In the genomic region with DNA sequence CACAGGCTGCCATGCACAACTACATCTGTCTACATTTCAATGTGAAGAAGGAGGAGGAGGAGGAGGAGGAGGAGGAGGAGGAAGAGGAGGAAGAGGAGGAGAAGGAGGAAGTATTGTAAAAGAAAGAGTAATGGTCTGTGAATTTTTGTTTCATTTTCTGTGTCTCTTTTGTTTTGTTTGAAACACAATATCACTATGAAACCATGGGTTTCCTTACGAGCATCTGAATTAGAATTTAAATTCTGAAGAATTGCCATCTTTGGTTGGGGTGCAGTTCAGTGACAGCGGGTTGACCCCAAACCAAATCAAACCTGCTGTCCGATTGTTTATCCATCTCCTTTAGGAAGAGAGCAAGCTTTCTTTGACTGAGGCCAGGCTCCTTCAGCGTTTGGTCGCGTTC, we compare ENCODE assay signal across 9 mouse cellular contexts. TPM values are rescaled to one million over a fixed set of nuclear protein-coding genes. Genes with fewer than 3 reads are reported as not detected.
DNase-seq lines count a peak whose midpoint lies in the region; ATAC-seq and TF ChIP-seq lines count a peak whose summit lies in the region.
"Had no signal": no experiment of that assay in that cellular context is flagged by ENCODE, and none has a peak within 500 bp of the region (broad histone marks: within the 10 kb centered on the region; RNA-seq: fewer than 3 reads in every experiment).

No protein-coding gene starts in this region.

- no peak for ATAC-seq in forebrain, postnatal 0 days
- no peak for ATAC-seq in liver, embryonic 13.5 days (ENCODE audit: low read depth)
- ATAC-seq in granulocyte monocyte progenitor cell, adult 5-6 weeks (replicated peaks; ENCODE audit: poor library complexity, severe bottlenecking), result no peak

- H3K4me1 ChIP-seq in heart, embryonic 10.5 days, result peaks cover 39% of the 10 kb centered on the region
- peaks cover 7 to 22% of the 10 kb centered on the region in 2 experiments for H3K4me1 ChIP-seq in CH12.LX (ENCODE audit: control insufficient read depth in 1 of 2, insufficient read depth in 2 of 2)
- peaks cover 3% of the 10 kb centered on the region; the same call in 1 of the 2 replicates for H3K4me1 ChIP-seq in forebrain, postnatal 0 days (ENCODE audit: insufficient read depth)
- H3K4me1 ChIP-seq in liver, embryonic 13.5 days (replicated peaks), result no peaks in the 10 kb centered on the region

- no peaks in the 10 kb centered on the region for H3K27me3 ChIP-seq in heart, embryonic 10.5 days (ENCODE audit: insufficient read depth, poor library complexity, severe bottlenecking)
- H3K27me3 ChIP-seq in CH12.LX (replicated peaks), result peaks cover 35% of the 10 kb centered on the region
- no peaks in the 10 kb centered on the region for H3K27me3 ChIP-seq in forebrain, postnatal 0 days (ENCODE audit: insufficient read depth, low read length)
- peaks cover 85% of the 10 kb centered on the region for H3K27me3 ChIP-seq in liver, embryonic 13.5 days

- dilution Hi-C loops in CH12.LX (cut with MboI; ENCODE audit: extremely low pct_ligation_motif_present, extremely low pct_unique_long_range_greater_than_20kb, low sequenced_read_pairs), result no loop called here

- TF ChIP-seq RAD21 in CH12.LX (IDR thresholded peaks at IDR 0.05; ENCODE audit: low read depth, low read length), result no peak

- peak overlapping the region; percentile 87 for H3K9ac ChIP-seq in CH12.LX (ENCODE audit: insufficient read depth, low read depth)
- peak overlapping the region; percentile 49; the same call in 1 of the 2 replicates for H3K9ac ChIP-seq in forebrain, postnatal 0 days
- no peak overlapping the region for H3K9ac ChIP-seq in liver, embryonic 13.5 days

- intact Hi-C loops in heart, postnatal 25 days (cut with DNase I), result loop anchor here (2.0 to 5.0 kb wide), 2 partner anchors 41 to 202 kb away; a partner anchor contains a TSS

- peak overlapping the region; percentile 84 for H3K4me2 ChIP-seq in CH12.LX (ENCODE audit: insufficient read depth, low read depth, poor library complexity, severe bottlenecking)
- H3K4me2 ChIP-seq in forebrain, postnatal 0 days (ENCODE audit: low read depth), result peak overlapping the region; percentile 67
- peak overlapping the region; percentile 22 for H3K4me2 ChIP-seq in liver, embryonic 13.5 days

- no peak for DNase-seq in heart, embryonic 10.5 days (ENCODE audit: low spot score)
- DNase-seq in heart, postnatal 25 days (ENCODE audit: low spot score), result no peak
- DNase-seq in CH12.LX (ENCODE audit: extremely low read depth), result no peak
- no peak for DNase-seq in forebrain, postnatal 0 days
- no peak for DNase-seq in liver, embryonic 13.5 days
- DNase-seq in thymus, postnatal 0 days (ENCODE audit: low spot score), result no peak
- DNase-seq in layer of hippocampus, postnatal 36 days, result no peak

- peak overlapping the region; percentile 65 for H3K4me3 ChIP-seq in heart, embryonic 10.5 days
- H3K4me3 ChIP-seq in CH12.LX (replicated peaks in 1 of 3; ENCODE audit: low read depth in 2 of 3, low read length in 2 of 3, poor library complexity in 1 of 3), result peak overlapping the region; percentile 7 to 43 (median 32)
- H3K4me3 ChIP-seq in forebrain, postnatal 0 days (ENCODE audit: low read depth, low read length), result peak overlapping the region; percentile 36
- no peak overlapping the region for H3K4me3 ChIP-seq in liver, embryonic 13.5 days (replicated peaks)

- peak; percentile 44; the same call in 1 of the 2 replicates for TF ChIP-seq EP300 in CH12.LX (IDR thresholded peaks at IDR 0.05; ENCODE audit: low read length)

- H3K36me3 ChIP-seq in heart, embryonic 10.5 days, result no peaks in the 10 kb centered on the region
- peaks cover 0 to 2% of the 10 kb centered on the region in 2 experiments for H3K36me3 ChIP-seq in CH12.LX (replicated peaks in 1 of 2; ENCODE audit: control insufficient read depth in 1 of 2, insufficient read depth in 1 of 2, low read length in 1 of 2)
- no peaks in the 10 kb centered on the region for H3K36me3 ChIP-seq in forebrain, postnatal 0 days (ENCODE audit: insufficient read depth)
- no peaks in the 10 kb centered on the region for H3K36me3 ChIP-seq in liver, embryonic 13.5 days

- H3K79me2 ChIP-seq in CH12.LX (replicated peaks; ENCODE audit: control insufficient read depth, extremely low read depth, insufficient read depth, poor library complexity, severe bottlenecking), result no peaks in the 10 kb centered on the region

- H3K9me3 ChIP-seq in heart, embryonic 10.5 days, result no peaks in the 10 kb centered on the region
- H3K9me3 ChIP-seq in CH12.LX (replicated peaks; ENCODE audit: low read length), result peaks cover 18% of the 10 kb centered on the region
- H3K9me3 ChIP-seq in forebrain, postnatal 0 days (ENCODE audit: low read length), result no peaks in the 10 kb centered on the region
- H3K9me3 ChIP-seq in liver, embryonic 13.5 days (replicated peaks), result no peaks in the 10 kb centered on the region

- in situ Hi-C loops in CH12.LX (cut with MboI; ENCODE audit: low pct_ligation_motif_present, low pct_unique_long_range_greater_than_20kb, low sequenced_read_pairs), result loop anchor here (5.0 kb wide), 1 partner anchor 202 kb away; no protein-coding TSS in a partner anchor

- H3K27ac ChIP-seq in heart, embryonic 10.5 days, result peak overlapping the region; percentile 85
- no peak overlapping the region for H3K27ac ChIP-seq in CH12.LX (ENCODE audit: insufficient read depth, low read depth)
- peak overlapping the region; percentile 54; the same call in 1 of the 2 replicates for H3K27ac ChIP-seq in forebrain, postnatal 0 days (ENCODE audit: low read depth, low read length)
- H3K27ac ChIP-seq in liver, embryonic 13.5 days, result no peak overlapping the region

- TF ChIP-seq CTCF in CH12.LX (conservative IDR thresholded peaks at IDR 0.05 in 1 of 2, IDR thresholded peaks at IDR 0.05 in 1 of 2; ENCODE audit: low read depth in 2 of 2, low read length in 2 of 2), result no peak
- TF ChIP-seq CTCF in forebrain, postnatal 0 days (IDR thresholded peaks at IDR 0.05; ENCODE audit: low read depth), result no peak

- WGBS in heart, embryonic 10.5 days, result 17% methylated on average over 6 of the region's 6 CpGs
- WGBS in forebrain, postnatal 0 days, result 11% methylated on average over 6 of the region's 6 CpGs
- 15% methylated on average over 6 of the region's 6 CpGs for WGBS in liver, embryonic 13.5 days (ENCODE audit: insufficient replicate concordance)

- TF ChIP-seq POLR2A in CH12.LX (IDR thresholded peaks at IDR 0.05; ENCODE audit: low read depth, low read length), result no peak

TF ChIP-seq in CH12.LX, 34 proteins besides CTCF, POLR2A, EP300 and RAD21:
- TF ChIP-seq SIN3A (IDR thresholded peaks at IDR 0.05; ENCODE audit: low read length), result peak; percentile 68
- 0 out of 2 replicates have a peak, but pooled peaks have one; percentile 36 for TF ChIP-seq IRF4 (IDR thresholded peaks at IDR 0.05; ENCODE audit: low read depth, low read length)
- no peak for TF ChIP-seq MAX (IDR thresholded peaks at IDR 0.05; ENCODE audit: low read length)
- TF ChIP-seq KAT2A (IDR thresholded peaks at IDR 0.05; ENCODE audit: insufficient replicate concordance, low read length), result 0 out of 2 replicates have a peak, but pooled peaks have one; percentile 21
- 0 out of 2 replicates have a peak, but pooled peaks have one; percentile 45 for TF ChIP-seq RCOR1 (conservative IDR thresholded peaks at IDR 0.05; ENCODE audit: low read depth, low read length)
- TF ChIP-seq JUN (IDR thresholded peaks at IDR 0.05; ENCODE audit: insufficient read depth, low read depth, low read length), result no peak

RNA-seq across cellular contexts. Expression of a gene that starts 33.7 kb away (rescaled TPM):
- 10.2 and 11.8 TPM in 2 replicates for polyA plus RNA-seq in heart, embryonic 10.5 days (2016; fragmentation: Nextera tagmentation; extraction: Ambion mirVana)
- total RNA-seq in heart, postnatal 25 days (2021), result 10 to 100 TPM; 11.4 to 13.0 TPM
- 379 and 412 TPM in 2 replicates for total RNA-seq in CH12.LX (2012; rRNA removed)
- 264 and 274 TPM in 2 replicates for total RNA-seq in CH12.LX (2014; rRNA removed)
- 280 and 294 TPM in 2 replicates for polyA plus RNA-seq in CH12.LX (2012; ENCODE audit: insufficient read length, low read depth)
- 4.9 and 5.6 TPM in 2 replicates for total RNA-seq in forebrain, postnatal 0 days (2014; rRNA removed)
- polyA plus RNA-seq in forebrain, postnatal 0 days (2015; fragmentation: Nextera tagmentation; extraction: Ambion mirVana), result 4.7 and 6.9 TPM in 2 replicates
- 4.8 and 5.0 TPM in 2 replicates for polyA plus RNA-seq in liver, embryonic 13.5 days (2015; fragmentation: Nextera tagmentation; extraction: Ambion mirVana)
- polyA plus RNA-seq in thymus, postnatal 0 days (2015; fragmentation: Nextera tagmentation; extraction: Ambion mirVana), result 59.0 and 88.7 TPM in 2 replicates
- total RNA-seq in granulocyte monocyte progenitor cell, adult 5-6 weeks (2014; fragmentation: Nextera tagmentation), result 2.0 TPM in 1 of 2 replicates, not detected in the other
- 0.30 and 0.31 TPM in 2 replicates for total RNA-seq in granulocyte monocyte progenitor cell, adult 5-6 weeks (2017)
- total RNA-seq in layer of hippocampus, postnatal 36 days (2021), result 1 to 10 TPM; 4.5 to 6.9 TPM

RNA-seq across cellular contexts. Expression of a gene that starts 39.9 kb away (rescaled TPM):
- 22.8 and 22.9 TPM in 2 replicates for polyA plus RNA-seq in heart, embryonic 10.5 days (2016; fragmentation: Nextera tagmentation; extraction: Ambion mirVana)
- total RNA-seq in heart, postnatal 25 days (2021), result 10 to 100 TPM; 23.7 to 27.0 TPM
- total RNA-seq in CH12.LX (2012; rRNA removed) (9.6 and 13.8 TPM in 2 replicates), CH12.LX (2014; rRNA removed) (8.8 and 10.1 TPM in 2 replicates)
- 7.2 and 8.9 TPM in 2 replicates for polyA plus RNA-seq in CH12.LX (2012; ENCODE audit: insufficient read length, low read depth)
- 68.9 and 80.6 TPM in 2 replicates for total RNA-seq in forebrain, postnatal 0 days (2014; rRNA removed)
- 60.7 and 77.3 TPM in 2 replicates for polyA plus RNA-seq in forebrain, postnatal 0 days (2015; fragmentation: Nextera tagmentation; extraction: Ambion mirVana)
- 2.5 and 3.1 TPM in 2 replicates for polyA plus RNA-seq in liver, embryonic 13.5 days (2015; fragmentation: Nextera tagmentation; extraction: Ambion mirVana)
- 4.6 and 5.1 TPM in 2 replicates for polyA plus RNA-seq in thymus, postnatal 0 days (2015; fragmentation: Nextera tagmentation; extraction: Ambion mirVana)
- not detected in 2 replicates for total RNA-seq in granulocyte monocyte progenitor cell, adult 5-6 weeks (2014; fragmentation: Nextera tagmentation)
- total RNA-seq in granulocyte monocyte progenitor cell, adult 5-6 weeks (2017), result not detected in 2 replicates
- total RNA-seq in layer of hippocampus, postnatal 36 days (2021), result 100 to 1,000 TPM; 178 to 185 TPM
- total RNA-seq: megakaryocyte progenitor cell, adult 5-6 weeks had no signal

Comparison
In these comparisons a context has a peak if more than half of its experiments do, and no peak if none do; other contexts are left out.
1. H3K27ac ChIP-seq: peak in heart, embryonic 10.5 days (single experiment) and forebrain, postnatal 0 days (single experiment); none in CH12.LX (single experiment) and liver, embryonic 13.5 days (single experiment).
2. H3K4me2 ChIP-seq: peak in every context shown above with its lines; median percentile 84 in CH12.LX; 67 in forebrain, postnatal 0 days; 22 in liver, embryonic 13.5 days.
3. RNA of a gene that starts 33.7 kb away (total RNA-seq): 264 to 412 TPM in CH12.LX; 11.4 to 13.0 TPM in heart, postnatal 25 days, 4.5 to 6.9 TPM in layer of hippocampus, postnatal 36 days, 4.9 to 5.6 TPM in forebrain, postnatal 0 days and 0.30 to 2.0 TPM in granulocyte monocyte progenitor cell, adult 5-6 weeks; every median in the first group is over 10 times any median in the second.
4. RNA of a gene that starts 39.9 kb away (total RNA-seq): 178 to 185 TPM in layer of hippocampus, postnatal 36 days, 68.9 to 80.6 TPM in forebrain, postnatal 0 days, 23.7 to 27.0 TPM in heart, postnatal 25 days and 8.8 to 13.8 TPM in CH12.LX; not detected in granulocyte monocyte progenitor cell, adult 5-6 weeks; every median in the first group is over 4 times any median in the second.